Comparison of ENCODE assay signal across 11 mouse cellular contexts in genomic region chr11:54920127-54920972, GRCm38 (mm10). TPM values are rescaled to one million over a fixed set of nuclear protein-coding genes. Genes with fewer than 3 reads are reported as not detected.
DNase-seq lines count a peak whose midpoint lies in the region; ATAC-seq lines count a peak whose summit lies in the region.
"Had no signal": no experiment of that assay in that cellular context is flagged by ENCODE, and none has a peak within 500 bp of the region (broad histone marks: within the 10 kb centered on the region; RNA-seq: fewer than 3 reads in every experiment).

No protein-coding gene starts in this region.

- H3K4me1 ChIP-seq in heart, embryonic 14.5 days (ENCODE audit: control insufficient read depth in 2 of 2, insufficient read depth in 2 of 2, low read length in 2 of 2) = peaks cover 12 to 19% of the 10 kb centered on the region in 2 experiments
- H3K4me1 ChIP-seq in intestine, embryonic 16.5 days (ENCODE audit: control insufficient read depth, insufficient read depth, low read length) = peaks cover 15% of the 10 kb centered on the region

- no peaks in the 10 kb centered on the region for H3K9me3 ChIP-seq in heart, embryonic 14.5 days (ENCODE audit: control insufficient read depth, low read length)
- H3K9me3 ChIP-seq in intestine, embryonic 16.5 days (ENCODE audit: control insufficient read depth, low read length) = no peaks in the 10 kb centered on the region

- peak overlapping the region; percentile 44 for H3K9ac ChIP-seq in heart, embryonic 14.5 days (ENCODE audit: low read length)
- peak overlapping the region; percentile 36 for H3K9ac ChIP-seq in intestine, embryonic 16.5 days (ENCODE audit: low read depth, low read length)
- H3K9ac ChIP-seq: liver, embryonic 14.5 days had no signal

- no peak overlapping the region for H3K4me2 ChIP-seq in heart, embryonic 14.5 days (ENCODE audit: low read length)
- no peak overlapping the region; the same call in 1 of the 2 replicates for H3K4me2 ChIP-seq in intestine, embryonic 16.5 days (ENCODE audit: low read depth, low read length)

- no peak for DNase-seq in heart, adult 8-10 months (ENCODE audit: low spot score)
- peak; percentile 79 for DNase-seq in skeletal muscle tissue, adult 2 months (ENCODE audit: low read depth, low spot score)
- no peak for DNase-seq in left cerebral cortex, adult 11 months (ENCODE audit: low spot score)
- DNase-seq in cerebellum, adult 9-10 months = no peak
- DNase-seq: thymus, postnatal 4 days had no signal

- WGBS in heart, embryonic 14.5 days = 62% methylated on average over 11 of the region's 11 CpGs
- WGBS in intestine, embryonic 16.5 days = 55% methylated on average over 11 of the region's 11 CpGs

- H3K27me3 ChIP-seq in heart, embryonic 14.5 days (ENCODE audit: control insufficient read depth, insufficient read depth, low read length) = no peaks in the 10 kb centered on the region
- no peaks in the 10 kb centered on the region for H3K27me3 ChIP-seq in intestine, embryonic 16.5 days (replicated peaks; ENCODE audit: control insufficient read depth, insufficient read depth, low read length)

- no peak overlapping the region for H3K4me3 ChIP-seq in heart, embryonic 14.5 days (ENCODE audit: control insufficient read depth in 1 of 2, insufficient read depth in 1 of 2, low read depth in 1 of 2, low read length in 2 of 2)
- H3K4me3 ChIP-seq in intestine, embryonic 16.5 days (ENCODE audit: low read length) = no peak overlapping the region
- H3K4me3 ChIP-seq: left cerebral cortex, adult 2 months had no signal

- ATAC-seq in heart, embryonic 14.5 days (ENCODE audit: insufficient number of reproducible peaks, insufficient read depth, low FRiP score, low read depth) = peak; percentile 45; the same call in 1 of the 2 replicates
- peak; percentile 11; the same call in 1 of the 2 replicates for ATAC-seq in granulocyte monocyte progenitor cell, adult 5-6 weeks (replicated peaks; ENCODE audit: poor library complexity, severe bottlenecking)
- peak; percentile 96 for ATAC-seq in intestine, embryonic 16.5 days

- peak overlapping the region; percentile 42 to 77 for H3K27ac ChIP-seq in heart, embryonic 14.5 days (replicated peaks in 1 of 2; ENCODE audit: control insufficient read depth in 1 of 2, insufficient read depth in 1 of 2, low read depth in 2 of 2, low read length in 2 of 2)
- peak overlapping the region; percentile 90 for H3K27ac ChIP-seq in intestine, embryonic 16.5 days (ENCODE audit: low read length)
- H3K27ac ChIP-seq: left cerebral cortex, adult 2 months; liver, embryonic 14.5 days had no signal

- peaks cover 88% of the 10 kb centered on the region for H3K36me3 ChIP-seq in heart, embryonic 14.5 days (ENCODE audit: control insufficient read depth, insufficient read depth, low read length)
- H3K36me3 ChIP-seq in intestine, embryonic 16.5 days (ENCODE audit: control insufficient read depth, insufficient read depth, low read length) = peaks cover 18% of the 10 kb centered on the region

RNA-seq across cellular contexts. Expression of gene Gpx3, which starts 18.1 kb away (rescaled TPM):
- 1,228 and 1,448 TPM in 2 replicates for polyA plus RNA-seq in heart, embryonic 14.5 days (2014; fragmentation: Nextera tagmentation; extraction: Ambion mirVana)
- total RNA-seq in heart, adult 8-10 months (2022) = 100 to 1,000 TPM; 188 to 354 (median 218) TPM
- total RNA-seq in granulocyte monocyte progenitor cell, adult 5-6 weeks (2014; fragmentation: Nextera tagmentation) = 24.9 and 29.6 TPM in 2 replicates
- total RNA-seq in granulocyte monocyte progenitor cell, adult 5-6 weeks (2017) = 1.6 and 4.0 TPM in 2 replicates
- polyA plus RNA-seq in intestine, embryonic 16.5 days (2015; fragmentation: Nextera tagmentation; extraction: Ambion mirVana) = 511 and 784 TPM in 2 replicates
- total RNA-seq: megakaryocyte-erythroid progenitor cell, adult 5-6 weeks had no signal

RNA-seq across cellular contexts. Expression of gene Tnip1, which starts 42.4 kb away (rescaled TPM):
- polyA plus RNA-seq in heart, embryonic 14.5 days (2014; fragmentation: Nextera tagmentation; extraction: Ambion mirVana) = 19.3 and 20.5 TPM in 2 replicates
- 10 to 100 TPM; 30.7 to 41.6 (median 35.2) TPM for total RNA-seq in heart, adult 8-10 months (2022)
- 27.7 and 48.9 TPM in 2 replicates for total RNA-seq in granulocyte monocyte progenitor cell, adult 5-6 weeks (2014; fragmentation: Nextera tagmentation)
- 25.3 and 28.0 TPM in 2 replicates for total RNA-seq in granulocyte monocyte progenitor cell, adult 5-6 weeks (2017)
- polyA plus RNA-seq in intestine, embryonic 16.5 days (2015; fragmentation: Nextera tagmentation; extraction: Ambion mirVana) = 27.2 and 28.1 TPM in 2 replicates

RNA-seq across cellular contexts. Expression of gene Hint1, which starts 54.2 kb away (rescaled TPM):
- 705 and 753 TPM in 2 replicates for polyA plus RNA-seq in heart, embryonic 14.5 days (2014; fragmentation: Nextera tagmentation; extraction: Ambion mirVana)
- total RNA-seq in heart, adult 8-10 months (2022) = 100 to 1,000 TPM; 213 to 341 (median 275) TPM
- total RNA-seq in granulocyte monocyte progenitor cell, adult 5-6 weeks (2014; fragmentation: Nextera tagmentation) = 686 and 699 TPM in 2 replicates
- 600 and 654 TPM in 2 replicates for total RNA-seq in granulocyte monocyte progenitor cell, adult 5-6 weeks (2017)
- 674 and 732 TPM in 2 replicates for polyA plus RNA-seq in intestine, embryonic 16.5 days (2015; fragmentation: Nextera tagmentation; extraction: Ambion mirVana)

RNA-seq across cellular contexts. Expression of gene Lyrm7, which starts 59.6 kb away (rescaled TPM):
- polyA plus RNA-seq in heart, embryonic 14.5 days (2014; fragmentation: Nextera tagmentation; extraction: Ambion mirVana) = 17.5 and 21.7 TPM in 2 replicates
- total RNA-seq in heart, adult 8-10 months (2022) = 10 to 100 TPM; 35.9 to 40.2 (median 39.3) TPM
- 4.0 and 9.3 TPM in 2 replicates for total RNA-seq in granulocyte monocyte progenitor cell, adult 5-6 weeks (2014; fragmentation: Nextera tagmentation)
- total RNA-seq in granulocyte monocyte progenitor cell, adult 5-6 weeks (2017) = 2.0 and 11.1 TPM in 2 replicates
- 9.7 and 12.7 TPM in 2 replicates for polyA plus RNA-seq in intestine, embryonic 16.5 days (2015; fragmentation: Nextera tagmentation; extraction: Ambion mirVana)

Comparison
In these comparisons a context has a peak if more than half of its experiments do, and no peak if none do; other contexts are left out.
1. ATAC-seq: peak in every context shown above with its lines; median percentile 96 in intestine, embryonic 16.5 days; 45 in heart, embryonic 14.5 days; 11 in granulocyte monocyte progenitor cell, adult 5-6 weeks.
2. RNA of gene Gpx3, which starts 18.1 kb away (total RNA-seq): 188 to 354 TPM in heart, adult 8-10 months; 1.6 to 29.6 TPM in granulocyte monocyte progenitor cell, adult 5-6 weeks; every median in the first group is over 4 times any median in the second.